In genomic region chr3:103128251-103128650, GRCm38 (mm10) we compare ENCODE assay signal across 21 mouse cellular contexts. TPM values are rescaled to one million over a fixed set of nuclear protein-coding genes. Genes with fewer than 3 reads are reported as not detected.
DNase-seq lines count a peak whose midpoint lies in the region; ATAC-seq and TF ChIP-seq lines count a peak whose summit lies in the region.
"Had no signal": no experiment of that assay in that cellular context is flagged by ENCODE, and none has a peak within 500 bp of the region (broad histone marks: within the 10 kb centered on the region; RNA-seq: fewer than 3 reads in every experiment).

No protein-coding gene starts in this region.

- no peak for ATAC-seq in heart, embryonic 11.5 days (replicated peaks; ENCODE audit: insufficient number of reproducible peaks, low FRiP score, low TSS enrichment)
- ATAC-seq in liver, embryonic 15.5 days (ENCODE audit: insufficient read depth): no peak
- ATAC-seq in megakaryocyte, adult 5-6 weeks (ENCODE audit: poor library complexity, severe bottlenecking): no peak
- ATAC-seq: forebrain, embryonic 14.5 days; midbrain, embryonic 15.5 days had no signal

- intact Hi-C loops in heart, postnatal 36 days (cut with DNase I): no loop called here

- no peaks in the 10 kb centered on the region for H3K36me3 ChIP-seq in heart, embryonic 11.5 days (ENCODE audit: control insufficient read depth, insufficient read depth, low read length)
- H3K36me3 ChIP-seq in ES-Bruce4 (ENCODE audit: control insufficient read depth, insufficient read depth, low read length, poor library complexity, severe bottlenecking): peaks cover 19% of the 10 kb centered on the region
- peaks cover 20% of the 10 kb centered on the region for H3K36me3 ChIP-seq in liver, embryonic 15.5 days (replicated peaks)
- H3K36me3 ChIP-seq: midbrain, embryonic 15.5 days; stomach, embryonic 15.5 days had no signal

- no peaks in the 10 kb centered on the region for H3K9me3 ChIP-seq in heart, embryonic 11.5 days (replicated peaks; ENCODE audit: control insufficient read depth, low read length)
- no peaks in the 10 kb centered on the region for H3K9me3 ChIP-seq in ES-Bruce4 (replicated peaks; ENCODE audit: control insufficient read depth, insufficient read depth, low read length, poor library complexity, severe bottlenecking)
- H3K9me3 ChIP-seq in liver, embryonic 15.5 days (replicated peaks): 0 out of 2 replicates have a peak, but pooled peaks cover 2% of the 10 kb centered on the region
- H3K9me3 ChIP-seq: megakaryocyte, embryonic 14.5 days; midbrain, embryonic 15.5 days; stomach, embryonic 15.5 days had no signal

- H3K9ac ChIP-seq in heart, embryonic 11.5 days (ENCODE audit: low read depth, low read length): no peak overlapping the region
- peak overlapping the region; percentile 42; the same call in 1 of the 2 replicates for H3K9ac ChIP-seq in ES-Bruce4 (ENCODE audit: low read depth, poor library complexity, severe bottlenecking)
- H3K9ac ChIP-seq in liver, embryonic 15.5 days: peak overlapping the region; percentile 10; the same call in 1 of the 2 replicates
- H3K9ac ChIP-seq: midbrain, embryonic 15.5 days; stomach, embryonic 15.5 days had no signal

- TF ChIP-seq POLR2A in ES-Bruce4 (IDR thresholded peaks at IDR 0.05; ENCODE audit: insufficient read depth, low read length): no peak

- peak overlapping the region; percentile 82; the same call in 1 of the 2 replicates for H3K27ac ChIP-seq in heart, embryonic 11.5 days (ENCODE audit: low read depth, low read length)
- H3K27ac ChIP-seq in ES-Bruce4 (ENCODE audit: insufficient read depth, low read length): peak overlapping the region; percentile 91
- peak overlapping the region; percentile 99 for H3K27ac ChIP-seq in liver, embryonic 15.5 days (replicated peaks)
- H3K27ac ChIP-seq: layer of hippocampus, adult 2 months; midbrain, embryonic 15.5 days had no signal

- H3K4me3 ChIP-seq in heart, embryonic 11.5 days (ENCODE audit: low read depth, low read length): no peak overlapping the region
- no peak overlapping the region; the same call in 1 of the 2 replicates for H3K4me3 ChIP-seq in ES-Bruce4 (ENCODE audit: low read depth, low read length)
- no peak overlapping the region for H3K4me3 ChIP-seq in liver, embryonic 15.5 days (replicated peaks)
- H3K4me3 ChIP-seq: layer of hippocampus, adult 2 months; midbrain, embryonic 15.5 days; stomach, embryonic 15.5 days had no signal

- peak; percentile 69; the same call in 1 of the 2 replicates for TF ChIP-seq EP300 in ES-Bruce4 (IDR thresholded peaks at IDR 0.05; ENCODE audit: insufficient read depth, low read depth, low read length)

- TF ChIP-seq CTCF in ES-Bruce4 (IDR thresholded peaks at IDR 0.05; ENCODE audit: low read depth, low read length): no peak

- H3K4me1 ChIP-seq in heart, embryonic 11.5 days (ENCODE audit: control insufficient read depth, insufficient read depth, low read length): peaks cover 8% of the 10 kb centered on the region
- peaks cover 5% of the 10 kb centered on the region for H3K4me1 ChIP-seq in ES-Bruce4 (ENCODE audit: control insufficient read depth, insufficient read depth, low read length)
- H3K4me1 ChIP-seq in liver, embryonic 15.5 days (replicated peaks): peaks cover 69% of the 10 kb centered on the region

- DNase-seq in heart, postnatal 36 days: no peak
- DNase-seq in A20 (ENCODE audit: low read depth, low spot score): peak; percentile 15
- no peak for DNase-seq in lung, postnatal 36 days
- DNase-seq: adrenal gland, postnatal 25 days; cerebellum, adult 11-12 months; cerebellum, postnatal 36 days; gastrocnemius, postnatal 25 days; kidney, adult 18-20 months; kidney, postnatal 14 days; layer of hippocampus, postnatal 36 days; retina, postnatal 1 day had no signal

- 52% methylated on average over 4 of the region's 4 CpGs for WGBS in heart, embryonic 11.5 days (ENCODE audit: insufficient replicate concordance)
- WGBS in liver, embryonic 15.5 days (ENCODE audit: insufficient replicate concordance): 60% methylated on average over 4 of the region's 4 CpGs

- H3K27me3 ChIP-seq in heart, embryonic 11.5 days (ENCODE audit: control insufficient read depth, insufficient read depth, low read length): no peaks in the 10 kb centered on the region
- H3K27me3 ChIP-seq in ES-Bruce4 (ENCODE audit: control insufficient read depth, insufficient read depth, low read length, poor library complexity, severe bottlenecking): no peaks in the 10 kb centered on the region
- H3K27me3 ChIP-seq in liver, embryonic 15.5 days: no peaks in the 10 kb centered on the region
- H3K27me3 ChIP-seq: megakaryocyte, embryonic 14.5 days; midbrain, embryonic 15.5 days; stomach, embryonic 15.5 days had no signal

- H3K4me2 ChIP-seq in heart, embryonic 11.5 days: no peak overlapping the region
- H3K4me2 ChIP-seq in liver, embryonic 15.5 days: peak overlapping the region; percentile 73; the same call in 1 of the 2 replicates
- H3K4me2 ChIP-seq: midbrain, embryonic 15.5 days; stomach, embryonic 15.5 days had no signal

RNA-seq across cellular contexts. Expression of gene Dennd2c, which starts 25.8 kb away (rescaled TPM):
- 5.0 TPM in 2 replicates for polyA plus RNA-seq in heart, embryonic 11.5 days (2014; fragmentation: Nextera tagmentation; extraction: Ambion mirVana)
- 1 to 10 TPM; 1.9 to 2.2 TPM for total RNA-seq in heart, postnatal 36 days (2021)
- polyA plus RNA-seq in ES-Bruce4 (2011; ENCODE audit: insufficient read depth, insufficient read length, low read depth, missing spikeins): 22.4 and 22.9 TPM in 2 replicates
- polyA plus RNA-seq in liver, embryonic 15.5 days (2015; fragmentation: Nextera tagmentation; extraction: Ambion mirVana): 7.8 and 8.9 TPM in 2 replicates
- total RNA-seq in megakaryocyte, adult 5-6 weeks (2015): 3.4 and 5.0 TPM in 2 replicates
- total RNA-seq in megakaryocyte, adult 5-6 weeks (2017): 5.3 and 6.9 TPM in 2 replicates

RNA-seq across cellular contexts. Expression of gene Bcas2, which starts 43.2 kb away (rescaled TPM):
- polyA plus RNA-seq in heart, embryonic 11.5 days (2014; fragmentation: Nextera tagmentation; extraction: Ambion mirVana): 141 and 157 TPM in 2 replicates
- total RNA-seq in heart, postnatal 36 days (2021): 10 to 100 TPM; 50.4 to 54.6 TPM
- 186 and 192 TPM in 2 replicates for polyA plus RNA-seq in ES-Bruce4 (2011; ENCODE audit: insufficient read depth, insufficient read length, low read depth, missing spikeins)
- polyA plus RNA-seq in liver, embryonic 15.5 days (2015; fragmentation: Nextera tagmentation; extraction: Ambion mirVana): 125 and 140 TPM in 2 replicates
- total RNA-seq in megakaryocyte, adult 5-6 weeks (2015): 83.8 and 85.1 TPM in 2 replicates
- total RNA-seq in megakaryocyte, adult 5-6 weeks (2017): 100 and 117 TPM in 2 replicates

RNA-seq across cellular contexts. Expression of gene Ampd1, which starts 54.4 kb away (rescaled TPM):
- polyA plus RNA-seq in heart, embryonic 11.5 days (2014; fragmentation: Nextera tagmentation; extraction: Ambion mirVana): 0.62 TPM in 1 of 2 replicates, not detected in the other
- not detected for total RNA-seq in heart, postnatal 36 days (2021)
- polyA plus RNA-seq in ES-Bruce4 (2011; ENCODE audit: insufficient read depth, insufficient read length, low read depth, missing spikeins): 0.85 TPM in 1 of 2 replicates, not detected in the other
- 0.77 and 0.94 TPM in 2 replicates for polyA plus RNA-seq in liver, embryonic 15.5 days (2015; fragmentation: Nextera tagmentation; extraction: Ambion mirVana)
- total RNA-seq in megakaryocyte, adult 5-6 weeks (2015): not detected in 2 replicates
- 0.44 TPM in 1 of 2 replicates, not detected in the other for total RNA-seq in megakaryocyte, adult 5-6 weeks (2017)
- total RNA-seq: adrenal gland, postnatal 25 days; layer of hippocampus, adult 2 months; layer of hippocampus, postnatal 36 days; left cerebral cortex, postnatal 14 days had no signal
- polyA plus RNA-seq: forebrain, embryonic 14.5 days; midbrain, embryonic 15.5 days; stomach, embryonic 15.5 days had no signal
